Mouse (Mus musculus): ENCODE measurements around the gene Gm10778.

DNA sequence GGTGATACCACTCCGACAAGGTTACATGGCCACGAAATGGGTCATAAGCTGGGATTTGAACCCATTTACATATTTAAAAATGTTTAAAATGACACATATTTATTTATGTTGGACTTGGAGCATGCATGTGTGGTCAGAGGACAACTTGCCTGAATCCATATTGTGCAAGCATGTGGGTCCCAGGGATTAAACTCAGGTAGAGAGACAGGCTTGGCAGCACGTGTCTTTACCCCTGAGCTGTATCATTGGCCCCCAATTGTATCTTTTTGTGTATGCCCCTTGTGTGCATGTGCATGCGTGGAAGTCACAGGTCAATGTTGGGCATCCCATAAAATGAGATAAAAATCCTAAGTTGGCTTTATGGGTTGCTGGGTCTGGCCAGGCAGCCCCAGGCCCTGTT lies 3.5 kb upstream of the Gm10778 start:
- TF ChIP-seq CTCF (conservative IDR thresholded peaks at IDR 0.05; ENCODE audit: insufficient read depth, insufficient read length, low read depth, low read length) (no peak), POLR2A (IDR thresholded peaks at IDR 0.05; ENCODE audit: low read depth, low read length) (no peak)

Measured in kidney, adult 2 months (tissue).